Mouse (Mus musculus): ENCODE measurements at regions not wholly inside any gene's neighbourhood (a gene's known extent, or its start where the extent isn't known, plus 50 kb on each side); places are given as distances from the start of the nearest gene placed in this dataset.

DNA sequence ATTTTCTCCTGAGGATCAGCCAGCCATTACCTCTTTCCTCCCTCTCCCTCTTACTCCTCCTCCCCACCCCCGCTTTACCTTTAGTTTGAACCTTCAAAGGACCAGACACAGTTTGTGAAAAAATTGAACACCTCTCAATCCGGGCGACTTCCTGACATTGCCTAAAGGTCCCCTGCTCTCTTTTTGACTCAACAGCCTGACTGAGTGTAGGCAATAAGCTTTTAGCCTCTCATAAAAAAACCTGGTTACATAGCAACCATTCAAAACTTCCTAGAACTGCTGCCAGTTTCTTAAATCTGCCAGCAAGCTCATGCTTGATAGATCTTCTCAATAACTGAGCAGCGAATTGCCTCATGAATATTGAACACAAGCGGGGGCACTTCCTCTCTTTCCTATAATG, 71.7 kb downstream of the Zfp945 start:
- Histone ChIP-seq H3K4me1 (ENCODE audit: control insufficient read depth, insufficient read depth, low read length) (no peaks in the 10 kb centered on the region), H3K4me3 (ENCODE audit: insufficient read depth, low read length) (no peak overlapping the region)
- no peak for TF ChIP-seq POLR2A (IDR thresholded peaks at IDR 0.05; ENCODE audit: borderline replicate concordance, low read depth, low read length)
- no peak for TF ChIP-seq CTCF (IDR thresholded peaks at IDR 0.05; ENCODE audit: low read depth, low read length)

GRCm38 (mm10) chr17:22784481-22784880, 82.5 kb downstream of the Zfp945 start:
- no peaks in the 10 kb centered on the region for H3K4me1 ChIP-seq (ENCODE audit: control insufficient read depth, insufficient read depth, low read length)
- TF ChIP-seq CTCF (IDR thresholded peaks at IDR 0.05; ENCODE audit: low read depth, low read length) = no peak
- no peak for TF ChIP-seq POLR2A (IDR thresholded peaks at IDR 0.05; ENCODE audit: borderline replicate concordance, low read depth, low read length)

More for the DNA sequence above, 71.7 kb downstream of the Zfp945 start:
- no peak overlapping the region for H3K27ac ChIP-seq (ENCODE audit: insufficient read depth, low read depth, low read length)

GRCm38 (mm10) chr17:22745736-22746135, 121.2 kb downstream of the Zfp945 start:
- Histone ChIP-seq H3K4me3 (ENCODE audit: insufficient read depth, low read length) (no peak overlapping the region), H3K27ac (ENCODE audit: insufficient read depth, low read depth, low read length) (no peak overlapping the region), H3K4me1 (ENCODE audit: control insufficient read depth, insufficient read depth, low read length) (no peaks in the 10 kb centered on the region)
- no peak for TF ChIP-seq POLR2A (IDR thresholded peaks at IDR 0.05; ENCODE audit: borderline replicate concordance, low read depth, low read length)
- no peak for TF ChIP-seq CTCF (IDR thresholded peaks at IDR 0.05; ENCODE audit: low read depth, low read length)

More at GRCm38 (mm10) chr17:22784481-22784880, 82.5 kb downstream of the Zfp945 start:
- Histone ChIP-seq H3K27ac (ENCODE audit: insufficient read depth, low read depth, low read length) (no peak overlapping the region), H3K4me3 (ENCODE audit: insufficient read depth, low read length) (no peak overlapping the region)

DNA sequence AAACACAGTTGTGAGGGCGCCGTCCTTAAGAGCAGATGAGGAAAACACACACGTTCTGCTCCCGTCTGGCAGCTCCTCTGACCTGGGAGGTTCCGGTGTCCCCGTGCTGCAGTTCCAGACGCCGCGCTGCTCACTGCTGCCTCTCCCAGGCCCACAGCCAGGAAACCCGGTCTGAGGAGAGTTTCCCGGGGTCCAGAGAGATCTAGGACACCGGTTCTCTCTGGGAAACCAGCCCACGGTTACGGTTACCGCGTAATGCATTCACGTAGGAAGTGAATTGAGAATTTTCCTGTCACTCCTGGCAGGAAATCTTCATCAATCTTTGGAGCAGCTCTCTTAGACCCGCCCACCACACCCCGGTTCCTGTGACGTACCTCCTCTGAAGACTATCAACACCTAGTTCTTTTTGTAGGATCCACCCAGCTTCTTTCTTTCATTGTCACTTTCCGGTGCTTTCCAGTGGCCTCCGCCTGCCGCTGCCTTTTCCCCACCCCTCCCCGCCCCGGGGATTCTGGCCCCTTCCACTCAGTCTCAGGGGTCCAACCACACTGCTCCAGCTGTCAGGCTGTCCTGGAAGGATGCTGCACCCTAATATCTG, 127.3 kb downstream of the Zfp945 start:
- Histone ChIP-seq H3K4me3 (ENCODE audit: insufficient read depth, low read length) (peak overlapping the region; percentile 68), H3K27ac (ENCODE audit: insufficient read depth, low read depth, low read length) (0 out of 2 replicates have a peak overlapping the region, but pooled peaks have one; percentile 2), H3K4me1 (ENCODE audit: control insufficient read depth, insufficient read depth, low read length) (0 out of 2 replicates have a peak, but pooled peaks cover 3% of the 10 kb centered on the region)
- no peak for TF ChIP-seq POLR2A (IDR thresholded peaks at IDR 0.05; ENCODE audit: borderline replicate concordance, low read depth, low read length)
- no peak for TF ChIP-seq CTCF (IDR thresholded peaks at IDR 0.05; ENCODE audit: low read depth, low read length)

DNA sequence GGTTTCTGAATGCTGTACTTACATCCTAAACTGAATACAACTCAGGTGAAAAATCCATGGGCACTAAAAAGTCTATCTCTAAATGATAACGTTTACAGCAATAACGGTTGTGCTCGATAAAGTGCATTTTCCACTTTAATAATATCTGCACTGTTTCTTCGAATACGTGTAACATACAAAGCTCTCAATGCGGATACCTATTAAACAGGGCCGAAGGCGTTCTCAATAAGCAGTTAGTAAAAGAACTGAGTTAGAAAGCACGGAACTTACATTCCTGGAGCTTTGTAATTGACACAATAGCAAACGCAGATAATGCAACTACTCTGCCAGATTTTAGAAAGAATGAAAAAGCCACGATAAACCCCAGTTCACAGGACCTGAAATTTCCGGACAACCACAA, 127.8 kb downstream of the Zfp945 start:
- 0 out of 2 replicates have a peak, but pooled peaks cover 3% of the 10 kb centered on the region for H3K4me1 ChIP-seq (ENCODE audit: control insufficient read depth, insufficient read depth, low read length)
- 0 out of 2 replicates have a peak overlapping the region, but pooled peaks have one; percentile 2 for H3K27ac ChIP-seq (ENCODE audit: insufficient read depth, low read depth, low read length)
- TF ChIP-seq POLR2A (IDR thresholded peaks at IDR 0.05; ENCODE audit: borderline replicate concordance, low read depth, low read length) = no peak
- no peak for TF ChIP-seq CTCF (IDR thresholded peaks at IDR 0.05; ENCODE audit: low read depth, low read length)
- H3K4me3 ChIP-seq (ENCODE audit: insufficient read depth, low read length) = peak overlapping the region; percentile 68

DNA sequence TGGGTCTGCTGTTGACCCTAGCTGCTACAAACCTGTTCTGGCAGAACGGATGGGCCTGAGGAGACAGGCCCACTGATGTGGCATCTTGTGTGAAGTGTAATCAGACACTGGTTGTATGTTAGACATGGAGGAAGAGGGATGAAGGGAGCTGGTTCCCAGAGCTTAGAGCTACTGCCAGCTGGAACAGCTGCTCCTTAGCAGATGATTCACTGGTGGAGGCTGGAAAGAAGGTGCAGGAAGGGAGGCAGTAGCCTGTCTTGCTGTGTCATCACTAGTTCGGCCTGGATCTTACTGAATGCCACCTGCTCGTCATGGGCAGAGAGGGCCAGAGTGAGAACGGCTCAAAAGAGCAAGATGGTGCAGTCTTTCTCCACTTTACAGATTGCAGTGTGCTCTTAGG, 130.6 kb downstream of the Zfp945 start:
- Histone ChIP-seq H3K27ac (ENCODE audit: insufficient read depth, low read depth, low read length) (no peak overlapping the region), H3K4me1 (ENCODE audit: control insufficient read depth, insufficient read depth, low read length) (0 out of 2 replicates have a peak, but pooled peaks cover 3% of the 10 kb centered on the region), H3K4me3 (ENCODE audit: insufficient read depth, low read length) (no peak overlapping the region)
- TF ChIP-seq CTCF (IDR thresholded peaks at IDR 0.05; ENCODE audit: low read depth, low read length) (no peak), POLR2A (IDR thresholded peaks at IDR 0.05; ENCODE audit: borderline replicate concordance, low read depth, low read length) (no peak)
